Mouse (Mus musculus): ENCODE data around the gene Akap17b.
"Not testable (repeated sequence)": the region's sequence is repeated elsewhere in the genome, so short reads cannot be mapped to it uniquely, and the experiment has no call there.

Akap17b gene

DNA sequence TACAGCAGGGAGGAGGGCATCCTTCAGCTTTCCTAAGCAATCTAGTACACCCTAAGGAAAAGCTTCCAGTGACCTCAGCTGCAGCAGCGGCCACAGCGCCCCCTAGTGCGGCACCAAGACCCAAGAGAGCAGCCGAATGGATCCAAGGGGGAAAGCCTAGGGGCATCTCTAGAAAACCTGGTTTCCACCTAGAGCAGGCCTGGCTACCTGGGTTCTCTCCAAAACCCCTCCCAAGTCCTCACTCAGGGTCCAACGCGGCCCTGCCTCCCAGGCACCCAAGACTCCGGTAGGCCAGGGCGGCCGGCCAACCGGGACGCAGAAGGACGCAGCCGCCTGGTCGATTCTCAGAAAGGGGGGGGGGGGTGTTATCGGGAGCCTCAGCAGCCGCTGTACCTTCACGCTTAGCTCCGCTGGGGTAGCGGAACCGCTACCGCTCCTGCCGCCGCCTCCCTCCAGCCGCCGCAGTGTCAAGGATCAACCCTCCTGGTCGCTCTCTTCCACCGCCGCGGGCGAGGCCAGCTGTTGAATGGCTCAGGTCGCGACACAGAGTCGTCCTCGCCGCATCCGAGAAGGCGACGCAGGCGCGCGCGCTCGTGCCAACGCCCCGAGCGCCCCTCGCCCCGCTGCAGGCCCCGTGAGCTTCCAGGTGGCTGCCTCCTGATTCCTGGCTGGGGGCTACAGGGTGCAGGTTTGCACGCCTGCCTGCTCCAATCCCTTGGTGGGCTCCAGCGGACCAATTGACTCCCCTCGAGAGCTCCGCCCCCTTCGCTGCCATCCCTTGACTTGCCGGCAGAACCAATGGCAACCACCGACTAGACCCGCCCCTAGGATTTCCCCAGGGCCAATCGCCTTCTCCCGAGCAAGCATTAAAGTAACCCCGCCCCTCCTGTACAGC, at the start of gene Akap17b:
TSS of gene Akap17b (minus strand) at position 739 of the 895 bp plus-strand sequence.
- DNase-seq (ENCODE audit: low spot score) = peak; percentile 70

DNA sequence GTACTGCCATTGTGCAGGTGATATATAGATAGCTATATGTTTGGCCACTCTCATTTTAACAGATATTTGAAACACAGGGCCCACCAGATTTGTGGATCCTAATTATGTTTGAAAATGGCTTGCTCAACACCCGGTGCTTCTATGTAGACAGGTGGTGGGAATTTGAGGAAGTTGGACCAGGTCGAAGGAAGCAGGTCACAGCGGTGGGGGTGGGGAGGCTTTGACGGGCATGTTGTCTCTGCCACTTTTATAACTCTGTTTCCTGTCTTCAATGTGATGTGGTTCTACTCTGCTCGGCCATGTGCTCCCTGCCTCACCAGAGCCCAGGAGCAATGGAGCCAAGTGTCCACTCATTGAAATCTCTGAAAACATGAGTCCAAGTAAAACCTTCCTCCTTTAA, 46.2 kb upstream of the Akap17b start:
- no peak for DNase-seq (ENCODE audit: low spot score)

DNA sequence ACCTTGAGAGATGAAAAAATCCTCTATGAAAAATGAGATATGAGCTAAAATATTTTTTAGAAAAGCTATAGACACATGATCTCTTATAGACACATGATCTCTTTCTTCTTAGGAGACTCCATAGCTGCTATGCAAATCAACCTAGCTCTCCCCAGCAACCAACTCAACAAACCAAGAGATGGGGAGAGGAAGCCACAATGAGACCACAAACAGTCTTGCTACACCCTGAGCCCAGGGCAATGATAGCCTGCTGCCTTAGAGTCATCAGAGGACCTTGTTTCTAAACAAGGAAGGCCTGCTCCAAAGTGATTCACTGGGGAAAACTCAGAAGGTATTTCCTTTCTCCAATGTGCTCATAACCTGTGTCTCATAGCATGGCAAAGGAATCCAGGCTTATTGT, 44.5 kb upstream of the Akap17b start:
- no peak for DNase-seq (ENCODE audit: low spot score)

DNA sequence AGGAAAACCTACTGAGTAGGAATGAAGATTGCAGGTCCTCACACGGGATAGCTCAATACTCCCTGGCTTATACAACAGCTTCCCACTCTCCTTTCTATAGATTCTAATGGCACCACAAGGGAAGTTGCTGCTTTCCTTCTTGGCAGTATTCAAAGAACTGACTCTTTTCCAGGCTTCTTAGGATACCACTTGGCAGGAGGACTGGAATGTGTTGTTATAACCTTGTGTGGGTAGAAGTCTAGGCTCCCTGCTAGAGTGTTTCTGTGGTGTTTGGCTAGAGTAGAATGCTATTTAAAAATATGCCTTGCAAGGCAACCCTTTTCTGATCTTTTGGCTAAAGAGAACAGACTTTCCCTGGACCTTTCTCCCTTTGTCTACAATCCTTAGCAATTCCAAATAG, 31.6 kb upstream of the Akap17b start:
- DNase-seq (ENCODE audit: low spot score) = no peak

DNA sequence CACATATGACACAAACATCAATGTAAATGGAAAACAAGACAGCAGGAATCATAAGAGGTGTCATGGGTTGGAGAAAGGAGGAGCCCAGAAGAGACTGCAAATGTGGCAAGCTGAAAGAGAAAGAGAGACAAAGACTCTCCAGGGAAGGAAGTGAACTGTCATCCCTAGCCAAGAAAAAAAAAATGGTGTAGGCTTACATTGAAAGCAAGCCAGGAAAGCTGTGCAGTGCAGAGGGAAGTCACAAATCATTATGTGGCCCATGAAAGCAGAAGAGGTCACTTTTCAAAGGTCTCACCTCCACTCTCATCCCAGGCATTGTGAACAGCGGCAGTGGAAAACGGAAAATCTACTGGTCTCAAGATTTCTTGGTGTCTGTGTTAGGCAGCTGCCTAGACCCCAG, 27.5 kb upstream of the Akap17b start:
- DNase-seq (ENCODE audit: low spot score) = no peak

DNA sequence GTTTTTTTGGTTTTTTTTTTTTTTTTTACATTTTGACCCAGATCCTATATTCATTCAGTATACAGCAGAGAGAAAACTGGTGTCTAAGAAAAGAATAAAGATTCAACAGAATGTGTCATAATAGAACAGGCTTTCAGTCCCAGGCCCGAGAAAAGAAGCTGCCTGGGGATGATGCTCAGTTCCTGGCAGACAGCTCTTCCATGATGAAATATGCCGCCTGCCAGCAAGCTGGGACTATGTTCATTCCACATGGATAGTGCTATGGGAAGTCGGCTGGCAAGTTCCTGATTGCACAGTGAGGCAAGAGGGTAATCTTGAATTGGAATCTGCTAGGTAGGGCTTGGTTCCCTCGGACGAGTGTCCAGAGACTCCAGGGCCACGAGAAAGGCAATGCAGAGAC, 5.1 kb downstream of the Akap17b start:
- DNase-seq (ENCODE audit: low spot score) = no peak

DNA sequence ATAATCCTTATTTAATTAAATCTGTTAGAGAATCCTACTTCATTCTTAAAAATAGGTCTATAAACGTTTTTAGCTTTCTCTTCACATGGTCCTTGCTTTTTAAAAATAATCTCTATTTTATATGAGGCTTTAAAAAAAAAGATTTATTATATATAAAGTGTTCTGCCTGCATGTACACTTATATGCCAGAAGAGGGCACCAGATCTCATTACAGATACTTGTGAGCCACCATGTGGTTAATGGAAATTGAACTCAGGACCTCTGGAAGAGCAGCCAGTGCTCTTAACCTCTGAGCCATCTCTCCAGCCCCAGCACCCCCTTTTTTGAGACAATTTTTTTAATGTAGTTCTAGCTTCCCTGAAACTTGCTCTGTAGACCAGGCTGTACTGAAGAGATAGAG, 14.4 kb downstream of the Akap17b start:
- DNase-seq (ENCODE audit: low spot score) = no peak

DNA sequence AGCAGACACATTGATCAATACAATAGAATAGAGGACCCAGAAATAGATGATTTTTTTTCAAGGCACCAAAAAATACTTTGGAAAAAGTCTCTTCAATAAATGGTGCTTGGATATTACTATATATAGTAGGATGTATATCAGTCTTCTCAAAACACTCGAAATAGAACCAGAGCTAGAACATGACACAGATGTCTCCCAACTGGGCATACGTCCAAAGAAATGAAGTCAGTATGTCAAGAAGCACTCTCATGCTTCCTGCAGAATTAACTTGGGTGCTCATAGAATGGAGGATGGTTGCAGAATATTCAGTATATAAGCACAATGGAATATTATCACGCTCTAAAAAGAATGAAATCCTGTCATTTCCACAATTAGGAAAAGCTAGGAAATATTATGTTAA, 17.1 kb downstream of the Akap17b start:
- DNase-seq (ENCODE audit: low spot score) = peak; percentile 10

DNA sequence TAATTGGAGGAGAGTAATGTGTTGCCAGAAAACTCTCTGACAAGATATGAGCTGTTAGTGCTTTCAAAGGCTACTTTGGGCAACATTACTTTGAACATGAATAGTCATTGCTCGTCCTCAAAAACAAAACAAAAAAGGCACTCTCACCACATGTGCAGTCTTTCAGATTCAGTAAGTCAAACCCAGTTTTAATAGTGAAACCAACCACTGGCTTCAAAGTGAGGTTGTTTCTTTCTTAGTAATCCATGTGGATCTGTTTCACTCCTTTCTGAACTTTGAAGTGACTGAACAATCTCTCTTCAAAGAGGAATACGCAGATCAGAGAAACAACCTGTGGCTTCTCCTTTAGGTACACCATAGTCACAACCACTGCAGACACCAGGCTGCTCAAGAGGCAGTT, 36.1 kb downstream of the Akap17b start:
- no peak for DNase-seq (ENCODE audit: low spot score)

DNA sequence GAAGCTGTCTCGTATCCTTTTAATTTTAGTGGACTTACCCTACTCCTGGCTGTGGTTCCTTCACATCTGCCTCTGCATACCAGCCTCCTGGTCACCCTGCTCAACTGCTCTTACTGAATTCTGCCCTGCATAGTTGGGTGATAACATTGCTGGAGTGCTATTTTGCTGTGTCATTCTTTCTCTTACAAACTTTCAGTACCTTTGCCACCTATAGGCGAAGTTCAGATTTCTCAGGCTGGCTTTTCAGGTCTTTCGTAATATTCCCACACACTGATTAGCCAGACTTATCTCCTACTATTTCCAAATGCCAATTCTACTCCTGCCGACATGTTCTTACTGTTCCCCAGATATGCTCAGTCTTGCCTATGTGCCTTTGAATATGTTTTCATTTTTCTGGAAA, 41.2 kb downstream of the Akap17b start:
- DNase-seq (ENCODE audit: low spot score) = no peak

DNA sequence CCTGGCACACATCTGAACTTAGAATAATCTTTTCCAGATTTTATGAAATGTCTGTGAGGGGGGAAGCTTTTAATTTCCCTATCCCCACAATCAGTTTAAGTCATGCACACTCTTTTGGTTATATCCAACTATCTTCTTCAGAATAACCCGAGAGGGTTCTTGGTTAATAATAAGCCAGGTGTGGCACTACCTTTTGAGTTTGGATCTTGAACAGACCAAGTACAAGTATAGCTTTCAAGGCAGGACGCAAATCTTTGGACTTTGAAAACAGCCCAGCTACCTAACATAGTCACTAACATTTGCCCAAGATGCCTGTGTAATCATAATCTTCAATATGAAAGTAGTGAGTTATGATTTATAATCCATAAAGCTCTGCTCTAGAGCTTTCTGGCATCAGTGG, 42.3 kb downstream of the Akap17b start:
- DNase-seq (ENCODE audit: low spot score) = no peak

DNA sequence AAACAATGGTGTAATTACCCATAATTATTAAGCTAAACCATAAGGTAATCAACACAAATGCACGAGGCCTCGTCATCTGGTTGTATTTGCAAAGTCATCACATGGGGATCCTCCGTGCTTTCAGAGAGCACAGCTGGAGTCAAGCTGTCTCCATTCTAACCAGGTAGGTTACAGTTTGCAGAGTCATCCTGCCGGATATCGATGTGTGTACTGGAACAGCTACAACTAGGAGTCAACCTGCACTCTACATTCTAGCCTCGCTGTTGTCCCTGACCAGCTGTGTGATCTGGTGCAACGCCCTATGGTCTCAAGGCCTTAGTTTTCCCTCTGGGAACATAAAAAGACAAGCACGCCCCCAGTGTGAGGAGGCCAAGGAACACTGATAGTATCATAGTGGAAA, 45.1 kb downstream of the Akap17b start:
- DNase-seq (ENCODE audit: low spot score) = no peak

DNA sequence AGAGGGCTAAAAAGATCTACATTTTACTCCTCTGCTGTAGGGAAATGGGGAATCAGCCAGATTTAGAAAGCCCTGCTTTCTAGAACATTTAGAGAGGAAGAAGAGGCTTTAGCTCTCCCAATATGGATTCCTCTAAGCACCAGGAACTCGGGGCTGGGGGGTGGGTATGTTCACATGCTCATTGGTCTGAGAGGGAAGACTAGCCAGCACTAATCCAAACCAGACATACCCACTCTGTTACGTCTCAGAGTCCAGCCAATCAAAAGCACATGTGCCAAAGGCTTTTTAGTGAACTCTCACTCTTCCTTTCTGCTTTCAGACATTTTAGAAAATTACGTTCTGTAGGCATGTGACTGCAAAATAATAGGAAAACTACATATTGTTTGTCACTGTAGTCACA, 45.5 kb downstream of the Akap17b start:
- DNase-seq (ENCODE audit: low spot score) = no peak

DNA sequence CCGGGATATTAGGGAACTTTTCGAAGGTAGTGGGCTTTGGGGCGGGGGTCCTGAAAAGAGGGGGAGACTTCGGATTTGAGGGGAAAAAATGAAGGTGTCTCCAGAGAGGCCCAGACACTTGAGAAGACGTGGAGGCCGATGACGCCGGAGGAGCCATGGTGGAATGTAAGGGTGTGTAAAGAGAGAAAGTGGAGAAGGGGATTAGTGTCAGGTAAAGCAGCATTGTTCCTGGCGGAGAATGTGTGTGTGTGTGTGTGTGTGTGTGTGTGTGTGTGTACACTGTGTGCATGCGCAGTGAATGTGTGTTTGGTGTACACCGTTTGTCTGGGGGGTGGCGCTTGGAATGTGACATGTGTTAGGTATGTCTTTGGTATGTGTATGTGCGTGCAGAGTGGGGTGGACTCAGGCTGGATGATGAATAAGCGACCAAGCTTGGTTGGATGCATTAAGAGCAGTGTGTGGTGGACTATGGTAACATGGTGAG, 46.3 kb downstream of the Akap17b start:
- no peak for DNase-seq (ENCODE audit: low spot score)

DNA sequence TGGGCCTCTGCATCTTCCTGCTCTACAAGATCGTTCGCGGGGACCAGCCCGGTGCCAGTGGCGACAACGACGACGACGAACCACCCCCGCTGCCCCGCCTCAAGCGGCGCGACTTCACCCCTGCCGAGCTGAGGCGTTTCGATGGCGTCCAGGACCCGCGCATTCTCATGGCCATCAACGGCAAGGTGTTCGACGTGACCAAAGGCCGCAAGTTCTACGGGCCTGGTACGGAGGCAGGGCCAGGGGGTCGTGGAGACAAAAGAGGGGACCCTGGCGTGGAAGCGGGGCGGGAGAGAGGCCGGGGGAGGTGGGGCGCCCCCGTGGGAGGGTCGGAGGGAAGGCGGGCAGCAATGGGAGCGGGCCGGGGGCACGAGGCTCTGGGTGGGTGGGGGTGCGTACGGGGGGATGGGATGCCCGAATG, 46.8 kb downstream of the Akap17b start:
- no peak for DNase-seq (ENCODE audit: low spot score)

DNA sequence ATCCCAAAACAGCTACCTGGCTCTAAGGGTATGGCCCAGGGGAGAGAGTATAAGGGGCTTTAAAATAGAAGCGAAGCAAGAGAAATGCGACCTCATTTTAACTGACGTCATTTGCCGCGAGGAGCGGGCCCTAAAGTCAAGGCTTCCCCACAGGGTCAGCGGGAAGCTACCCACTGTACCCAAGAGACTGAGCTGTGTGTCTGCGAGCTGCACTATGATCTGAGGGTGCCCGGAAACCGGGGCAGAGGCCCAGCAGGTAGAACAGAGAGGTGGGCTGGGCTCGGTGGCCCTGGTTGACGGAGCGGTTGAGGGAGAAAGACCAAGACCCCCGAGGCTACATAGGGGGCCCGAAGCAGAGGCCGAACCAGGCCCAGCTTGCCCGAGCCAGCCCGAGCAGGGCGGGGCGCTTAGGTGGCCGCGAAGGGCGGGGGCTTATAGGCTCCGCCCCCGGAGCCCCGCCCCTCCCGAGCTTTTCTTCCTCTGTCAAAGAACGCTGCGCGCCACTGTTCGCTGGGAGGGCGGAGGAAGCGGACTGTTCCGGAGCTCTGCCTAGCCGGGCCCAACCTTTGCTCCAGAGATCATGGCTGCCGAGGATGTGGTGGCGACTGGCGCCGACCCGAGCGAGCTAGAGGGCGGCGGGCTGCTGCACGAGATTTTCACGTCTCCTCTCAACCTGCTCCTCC, 47.3 kb downstream of the Akap17b start, which contains the start of gene Pgrmc1:
TSS of gene Pgrmc1 (plus strand) at position 500 of the 683 bp plus-strand sequence.
- DNase-seq (ENCODE audit: low spot score) = peak; percentile 71

DNA sequence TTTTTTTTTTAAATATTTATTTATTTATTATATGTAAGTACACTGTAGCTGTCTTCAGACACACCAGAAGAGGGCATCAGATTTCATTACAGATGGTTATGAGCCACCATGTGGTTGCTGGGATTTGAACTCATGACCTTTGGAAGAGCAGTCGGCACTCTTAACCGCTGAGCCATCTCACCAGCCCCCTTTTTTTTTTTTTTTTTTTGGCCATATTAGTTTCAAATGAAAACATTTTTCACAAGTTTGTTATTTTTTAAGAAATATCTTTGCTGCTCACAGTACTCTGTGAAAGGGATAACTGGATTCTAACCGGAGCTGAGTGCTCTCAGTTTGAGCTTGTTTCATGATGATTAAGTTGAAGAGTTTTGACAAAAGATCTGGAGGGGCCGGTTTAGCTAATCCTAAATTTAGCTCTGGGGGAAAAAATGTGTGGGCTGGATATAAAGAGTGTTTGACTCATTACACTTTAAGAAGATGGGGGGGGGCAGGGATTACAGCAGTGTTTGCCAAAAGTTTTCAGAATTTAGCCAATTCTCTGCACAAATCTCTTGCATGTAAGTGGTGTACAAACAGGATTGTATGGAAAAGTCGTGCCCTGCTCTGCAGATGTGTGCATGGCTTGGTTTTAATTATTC, 48.6 kb downstream of the Akap17b start:
- DNase-seq (ENCODE audit: low spot score) = not testable (repeated sequence)

DNA sequence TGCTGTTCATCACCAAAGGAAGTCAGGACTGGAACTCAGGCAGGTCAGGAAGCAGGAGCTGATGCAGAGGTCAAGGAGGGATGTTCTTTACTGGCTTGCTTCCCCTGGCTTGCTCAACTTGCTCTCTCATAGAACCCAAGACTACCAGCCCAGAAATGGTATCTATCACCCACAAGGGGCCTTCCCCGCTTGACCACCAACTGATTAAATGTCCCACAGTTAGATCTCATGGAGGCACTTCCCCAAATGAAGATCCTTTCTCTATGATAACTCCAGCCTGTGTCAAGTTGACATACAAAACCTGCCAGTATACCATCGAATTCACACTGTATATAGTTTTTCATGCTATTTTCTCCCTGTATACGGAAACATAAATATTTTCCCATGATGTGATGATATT, 49.9 kb downstream of the Akap17b start:
- no peak for DNase-seq (ENCODE audit: low spot score)

DNA sequence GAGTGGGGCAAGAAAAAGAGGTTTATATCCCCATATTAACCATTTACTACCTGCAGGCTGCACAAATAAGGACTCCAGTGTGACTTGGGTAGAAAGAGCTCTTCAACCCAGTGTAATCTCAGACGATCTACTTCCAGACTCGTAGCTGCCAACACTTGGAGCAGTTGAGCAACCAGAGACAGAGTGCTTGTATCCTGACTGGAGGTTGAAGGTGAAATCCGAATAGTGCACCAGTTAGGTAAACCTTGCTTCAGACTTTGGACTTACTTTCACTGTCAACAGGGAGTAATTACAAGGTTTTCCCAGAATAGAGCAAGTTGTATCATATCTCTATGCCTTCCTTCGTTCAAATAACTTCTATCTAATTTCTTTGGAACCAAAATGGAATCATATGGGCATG, 53.7 kb downstream of the Akap17b start:
- DNase-seq (ENCODE audit: low spot score) = no peak

DNA sequence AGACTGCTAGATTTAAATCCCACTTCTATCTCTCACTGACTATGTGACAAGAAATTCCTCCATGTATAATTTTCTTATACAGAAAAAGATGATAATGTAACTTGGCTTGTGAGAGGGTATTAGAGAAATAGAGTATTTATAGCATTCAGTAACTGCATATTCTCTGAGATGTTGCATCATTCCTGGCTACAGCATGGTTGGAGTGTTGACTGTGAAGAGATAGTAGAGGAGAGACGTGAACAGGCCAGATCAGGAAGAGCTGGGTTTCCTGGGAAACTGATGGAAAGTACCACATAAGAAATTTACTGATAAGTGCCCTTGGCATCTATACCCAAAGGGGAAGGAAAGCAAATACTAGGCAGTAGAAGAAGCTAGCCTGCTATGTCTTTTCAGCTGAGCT, 54.1 kb downstream of the Akap17b start:
- DNase-seq (ENCODE audit: low spot score) = no peak

DNA sequence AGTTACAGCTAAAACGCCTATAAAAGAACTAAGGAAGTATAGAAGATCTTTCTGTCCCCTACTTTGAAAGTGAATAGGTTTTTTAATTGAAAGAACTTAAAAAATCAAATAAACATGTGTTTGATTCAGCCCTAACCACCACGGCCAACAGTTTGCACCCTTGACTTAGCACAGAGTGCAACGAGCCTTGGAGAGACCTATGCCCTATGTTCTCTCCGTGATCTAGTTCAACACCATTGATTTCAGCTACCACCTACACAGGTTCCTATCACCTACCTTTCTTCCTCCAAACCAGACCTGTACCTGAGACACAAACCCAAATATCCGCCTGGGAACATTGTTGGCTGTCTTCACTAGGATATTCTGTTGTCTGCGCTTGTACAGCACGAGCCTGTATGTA, 54.9 kb downstream of the Akap17b start:
- DNase-seq (ENCODE audit: low spot score) = no peak

DNA sequence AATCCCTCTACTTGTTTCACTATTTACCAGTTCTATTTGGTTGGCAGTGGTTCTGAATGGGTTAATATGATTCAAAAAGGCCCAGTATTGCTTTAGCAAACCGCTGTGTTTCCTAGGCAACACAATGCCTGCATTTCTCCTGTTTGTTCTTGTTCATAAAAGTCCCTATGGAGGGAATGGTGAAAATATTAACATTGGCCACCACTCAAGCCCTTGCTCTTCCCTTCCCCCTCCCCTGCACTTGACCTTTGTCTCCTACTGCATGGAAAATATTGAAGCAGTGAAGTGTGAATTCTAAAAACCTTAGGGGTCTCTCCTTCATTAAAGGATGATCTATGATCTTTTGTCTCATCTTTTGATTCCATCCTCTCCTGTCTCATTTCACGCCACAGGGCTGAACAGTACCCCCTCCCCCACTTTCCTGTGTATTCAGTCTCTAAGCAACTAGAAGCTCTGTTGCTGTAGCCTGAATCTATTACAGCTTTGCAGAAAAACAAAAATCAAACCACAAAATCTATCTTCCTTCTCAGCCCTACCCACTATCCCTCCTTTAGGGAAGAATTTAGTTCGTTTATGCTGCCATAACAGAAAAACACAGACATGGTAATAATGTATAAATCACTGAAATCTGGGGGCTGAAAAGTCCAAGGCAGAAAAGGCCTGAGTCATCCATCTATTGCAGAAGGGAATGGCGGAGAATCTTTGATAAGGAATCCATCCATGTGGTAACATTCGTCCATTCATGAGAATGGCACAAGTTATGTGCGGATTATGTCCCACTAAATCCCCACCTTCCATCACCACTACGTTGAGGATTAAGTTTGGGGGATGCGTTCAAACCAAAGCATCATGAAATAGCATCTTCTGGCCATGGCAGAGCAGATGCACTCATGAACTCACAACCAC, 57.6 kb downstream of the Akap17b start:
- DNase-seq (ENCODE audit: low spot score) = no peak

Measured in left cerebral cortex, adult 11 months (tissue).